Mouse (Mus musculus) forebrain, postnatal 0 days (tissue): ENCODE measurements around the gene Gm11437. TPM values are rescaled to one million over a fixed set of nuclear protein-coding genes. Genes with fewer than 3 reads are reported as not detected.

Source experiments
- ATAC-seq: fragments of 200-750 bp; cut with Nextera tagmentation; 2 replicates; pipeline ENCODE4 v1.8.0; 2017; ENCODE audit warnings: mild to moderate bottlenecking, moderate library complexity
- DNase-seq: peaks from one replicate; pipeline ENCODE4 v3.0.0-alpha.2; 2015
- H3K27ac ChIP-seq: fragments of 300-500 bp; sonication (generic); 2 replicates; pipeline ENCODE4 v1.5.1; 2014; ENCODE audit warnings: low read depth, mild to moderate bottlenecking, antibody characterized with exemption, low read length, moderate library complexity, mixed read lengths
- H3K27me3 ChIP-seq: fragments of 300-500 bp; sonication (generic); 2 replicates; pipeline ENCODE4 v1.6.1; 2014; ENCODE audit warnings: mild to moderate bottlenecking, low read length, mixed read lengths; ENCODE audit not compliant: insufficient read depth
- H3K36me3 ChIP-seq: fragments of 300-500 bp; sonication (generic); 2 replicates; pipeline ENCODE4 v1.6.1; 2014; ENCODE audit warnings: mild to moderate bottlenecking, moderate library complexity; ENCODE audit not compliant: insufficient read depth
- H3K4me1 ChIP-seq: fragments of 300-500 bp; sonication (generic); 2 replicates; pipeline ENCODE4 v1.6.1; 2014; ENCODE audit warnings: antibody characterized with exemption; ENCODE audit not compliant: insufficient read depth
- H3K4me2 ChIP-seq: fragments of 300-500 bp; sonication (generic); 2 replicates; pipeline ENCODE4 v1.6.1; 2014; ENCODE audit warnings: low read depth, mild to moderate bottlenecking, moderate library complexity
- H3K4me3 ChIP-seq: fragments of 300-500 bp; sonication (generic); 2 replicates; pipeline ENCODE4 v1.5.1; 2014; ENCODE audit warnings: low read depth, low read length, mixed read lengths
- H3K9ac ChIP-seq: fragments of 300-500 bp; sonication (generic); 2 replicates; pipeline ENCODE4 v1.6.1; 2014; ENCODE audit warnings: mild to moderate bottlenecking
- H3K9me3 ChIP-seq: fragments of 300-500 bp; sonication (generic); 2 replicates; pipeline ENCODE4 v1.6.1; 2016; ENCODE audit warnings: low read length
- CTCF ChIP-seq: sonication (generic); IDR thresholded peaks from 2 replicates; pipeline ENCODE4 v1.5.1; 2016; ENCODE audit warnings: antibody characterized with exemption, control low read depth, low read depth
- WGBS: fragments of 180-500 bp; shearing (Covaris S2); extraction: QIAGEN DNeasy Blood & Tissue Kit; methylation state at CpG from one replicate; pipeline ENCODE4 v1.1.7; 2014; 5-methylcytosine and 5-hydroxymethylcytosine counted together
- polyA plus RNA-seq: library from polyadenylated mRNA; unstranded; fragments of >200 nt; fragmentation: Nextera tagmentation; extraction: Ambion mirVana; gene quantifications from 2 replicates; pipeline ENCODE4 v1.2.1, GENCODE M21; 2015
- total RNA-seq: library from RNA; depleted of rRNA; stranded (reverse); fragments of >200 nt; gene quantifications from 2 replicates; pipeline ENCODE4 v1.2.3, GENCODE M21; 2014

Gene Gm11437
- total and polyA plus RNA-seq, 2 experiments from 2014 or later = not detected

DNA sequence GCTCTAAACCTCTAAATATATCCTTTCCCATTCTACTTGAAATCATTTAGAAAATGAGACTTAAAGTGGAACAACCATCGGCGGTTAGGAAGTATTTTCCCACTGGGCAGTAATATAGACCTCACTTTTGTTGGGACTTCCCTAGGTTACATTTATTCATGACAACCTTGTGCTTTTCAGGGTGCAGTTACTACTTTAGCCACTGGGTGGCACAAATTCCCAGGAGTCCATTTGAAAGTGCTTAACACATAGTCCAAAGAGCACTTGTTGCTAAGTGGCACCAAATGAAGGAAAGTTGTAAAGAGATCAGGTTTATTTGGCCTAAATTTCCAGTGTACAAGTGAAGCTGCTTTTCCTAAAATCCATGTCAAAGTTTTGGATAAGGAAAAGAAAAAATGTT is 25.5 kb downstream of the Gm11437 start:
- Histone ChIP-seq H3K27ac (no peak overlapping the region), H3K4me1 (no peaks in the 10 kb centered on the region), H3K4me2 (no peak overlapping the region), H3K36me3 (no peaks in the 10 kb centered on the region), H3K4me3 (no peak overlapping the region), H3K27me3 (no peaks in the 10 kb centered on the region), H3K9ac (no peak overlapping the region), H3K9me3 (no peaks in the 10 kb centered on the region)
- ATAC-seq (no peak), DNase-seq (peak; percentile 69)
- WGBS = 63% methylated on average over 2 of the region's 2 CpGs
- TF ChIP-seq CTCF = peak; percentile 76

DNA sequence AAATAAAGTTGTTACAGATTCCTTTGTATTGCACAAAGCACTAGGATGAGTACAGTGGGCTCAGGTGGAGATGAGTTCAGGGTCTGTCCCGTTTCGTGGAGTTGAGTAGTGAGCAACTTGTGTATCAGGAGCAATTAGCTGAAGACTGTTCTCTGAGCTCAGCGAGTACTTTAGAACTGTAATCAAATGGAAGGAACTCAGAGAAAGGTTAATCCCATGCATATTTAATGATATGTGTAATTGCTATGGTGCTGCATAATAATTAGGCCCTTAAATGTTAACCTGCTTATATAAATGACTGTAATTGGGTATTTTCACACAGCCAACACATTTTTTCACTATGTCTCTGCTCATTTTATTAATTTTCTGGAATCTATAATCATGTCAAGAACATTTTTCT is 30.8 kb downstream of the Gm11437 start:
- no peak for TF ChIP-seq CTCF
- Histone ChIP-seq H3K27ac (no peak overlapping the region), H3K4me2 (no peak overlapping the region), H3K27me3 (no peaks in the 10 kb centered on the region), H3K4me3 (no peak overlapping the region), H3K9me3 (no peaks in the 10 kb centered on the region), H3K36me3 (no peaks in the 10 kb centered on the region), H3K4me1 (peaks cover 4% of the 10 kb centered on the region; the same call in 1 of the 2 replicates), H3K9ac (no peak overlapping the region)
- DNase-seq (no peak), ATAC-seq (peak; percentile 29; the same call in 1 of the 2 replicates)
- 16% methylated on average over 3 of the region's 3 CpGs for WGBS

DNA sequence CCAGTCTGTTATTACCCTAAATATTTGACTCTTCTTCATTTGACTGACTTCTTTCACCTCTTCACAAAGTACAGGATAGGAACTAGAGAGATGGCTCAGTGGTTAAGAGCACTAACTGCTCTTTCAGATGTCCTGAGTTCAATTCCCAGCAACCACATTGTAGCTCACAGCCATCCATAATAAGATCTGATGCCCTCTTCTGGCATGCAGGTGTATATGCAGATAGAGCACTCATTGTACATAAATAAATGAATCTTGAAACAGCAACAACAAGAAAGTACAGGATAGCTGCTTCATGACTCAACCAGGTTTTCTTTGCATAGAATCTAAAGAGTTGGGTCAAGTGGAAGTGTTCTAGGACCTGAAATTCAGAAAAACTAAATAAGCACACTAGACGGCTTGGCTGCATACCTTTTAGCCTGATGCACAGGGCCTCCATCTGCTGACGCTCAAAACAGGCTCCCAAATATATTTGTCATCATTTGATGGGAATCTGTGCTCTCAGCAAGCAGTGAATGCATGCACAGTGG is 32.9 kb downstream of the Gm11437 start:
- Histone ChIP-seq H3K9me3 (no peaks in the 10 kb centered on the region), H3K4me1 (peaks cover 8% of the 10 kb centered on the region; the same call in 1 of the 2 replicates), H3K27me3 (no peaks in the 10 kb centered on the region)

DNA sequence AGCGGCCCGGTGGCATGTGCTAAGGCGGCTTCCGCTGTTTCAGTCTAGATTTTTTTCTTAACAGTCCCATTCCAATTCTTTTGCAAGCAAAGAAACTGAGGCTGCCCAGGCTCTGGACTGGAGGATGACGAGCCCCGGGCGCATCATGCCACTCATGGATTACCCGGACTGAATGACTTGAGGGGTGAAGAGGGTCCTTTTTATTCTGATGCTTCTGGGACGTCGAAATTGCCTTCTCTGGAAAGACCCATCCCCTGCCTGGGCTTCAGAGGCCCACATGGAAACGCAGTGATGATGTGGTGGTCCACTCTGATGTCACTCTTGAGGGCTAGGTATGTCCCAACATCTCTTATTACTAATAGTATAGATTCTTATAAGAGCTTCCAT is 37.5 kb downstream of the Gm11437 start:
- Histone ChIP-seq H3K9me3 (no peaks in the 10 kb centered on the region), H3K4me2 (peak overlapping the region; percentile 68), H3K36me3 (peaks cover 18% of the 10 kb centered on the region), H3K27me3 (no peaks in the 10 kb centered on the region), H3K4me3 (peak overlapping the region; percentile 73), H3K9ac (peak overlapping the region; percentile 77), H3K4me1 (peaks cover 8% of the 10 kb centered on the region; the same call in 1 of the 2 replicates), H3K27ac (0 out of 2 replicates have a peak overlapping the region, but pooled peaks have one; percentile 16)
- no peak for TF ChIP-seq CTCF
- DNase-seq (no peak), ATAC-seq (peak; percentile 6)
- 1% methylated on average over 11 of the region's 11 CpGs for WGBS

More for the DNA sequence above, 32.9 kb downstream of the Gm11437 start:
- Histone ChIP-seq H3K9ac (no peak overlapping the region), H3K4me3 (no peak overlapping the region), H3K36me3 (no peaks in the 10 kb centered on the region), H3K4me2 (no peak overlapping the region), H3K27ac (no peak overlapping the region)
- peak; percentile 25; the same call in 1 of the 2 replicates for TF ChIP-seq CTCF
- WGBS = 90% methylated on average over 2 of the region's 2 CpGs
- DNase-seq (no peak), ATAC-seq (no peak)

DNA sequence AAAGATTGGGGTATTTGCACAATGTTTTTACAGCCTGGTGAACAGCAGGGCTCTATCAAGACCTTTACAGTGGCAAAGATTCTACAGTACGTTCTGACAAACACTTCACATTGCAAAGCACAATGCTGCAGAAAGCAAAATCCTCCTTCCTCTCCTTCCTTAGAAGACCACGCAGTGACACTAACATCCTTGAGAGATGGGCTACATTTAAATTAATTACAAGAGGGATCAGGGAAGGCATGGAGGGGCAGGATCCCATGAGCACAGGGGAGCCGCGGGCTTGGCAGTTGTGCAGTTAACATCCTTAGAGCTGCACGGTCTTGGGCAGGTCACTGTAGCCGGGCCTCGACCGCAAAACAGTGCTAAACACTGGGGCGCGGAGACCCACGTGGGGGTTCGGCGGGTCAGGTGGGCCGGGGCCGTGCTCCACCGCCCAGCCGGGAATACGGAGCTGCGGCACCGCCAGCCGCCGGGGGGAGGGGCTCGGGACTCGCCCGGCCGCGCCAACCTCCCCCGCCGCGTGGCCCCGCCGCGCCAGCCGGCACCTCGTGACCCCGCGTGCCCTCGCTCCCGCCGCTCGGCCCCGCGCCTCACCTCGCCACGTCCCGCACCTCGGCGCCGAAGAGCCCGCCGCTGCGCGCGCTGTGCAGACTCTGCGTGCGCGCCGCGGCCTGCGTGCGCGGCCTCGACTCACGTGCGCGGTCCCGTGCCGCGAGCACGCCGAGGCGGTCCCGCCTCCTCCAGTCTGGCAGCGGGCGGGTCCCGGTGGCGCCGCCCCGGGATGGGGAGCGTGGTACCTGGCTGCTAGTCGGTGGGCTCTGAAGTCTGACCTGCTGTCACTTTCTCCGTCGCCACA is 38.1 kb downstream of the Gm11437 start, which contains the start of the genes Tada2a and Acaca:
Tada2a (minus strand) TSS at position 658 of the 856 bp plus-strand sequence.
Acaca (plus strand) TSS at position 730 of the 856 bp plus-strand sequence.
- no peaks in the 10 kb centered on the region for H3K27me3 ChIP-seq
- H3K27ac ChIP-seq = peak within 1 kb of the TSS; percentile 81
- no peaks in the 10 kb centered on the region for H3K9me3 ChIP-seq
- peak within 1 kb of the TSS; percentile 68 for H3K4me2 ChIP-seq
- H3K36me3 ChIP-seq = peaks cover 21% of the 10 kb centered on the region
- DNase-seq = peak; percentile 94
- peak within 1 kb of the TSS; percentile 77 for H3K9ac ChIP-seq
- 2% methylated on average over 58 of the region's 83 CpGs for WGBS
- H3K4me3 ChIP-seq = peak within 1 kb of the TSS; percentile 73
- ATAC-seq = peak; percentile 96
- no peak for TF ChIP-seq CTCF
- H3K4me1 ChIP-seq = peaks cover 8% of the 10 kb centered on the region; the same call in 1 of the 2 replicates

DNA sequence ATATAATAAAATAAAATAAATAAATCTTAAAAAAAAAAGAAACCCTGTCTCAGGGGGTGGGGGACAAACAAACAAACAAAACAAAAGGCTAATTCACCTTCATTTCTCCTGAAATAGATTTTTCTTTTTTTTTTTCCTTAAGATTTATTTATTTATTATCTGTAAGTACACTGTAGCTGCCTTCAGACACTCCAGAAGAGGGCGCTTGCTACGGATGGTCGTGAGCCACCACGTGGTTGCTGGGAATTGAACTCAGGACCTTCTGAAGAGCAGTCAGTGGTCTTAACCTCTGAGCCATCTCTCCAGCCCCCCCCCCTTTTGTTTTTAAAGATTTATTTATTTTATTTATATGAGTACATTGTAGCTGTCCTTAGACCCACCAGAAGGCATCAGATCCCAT is 39.3 kb downstream of the Gm11437 start:
- WGBS = 78% methylated on average over 4 of the region's 4 CpGs
- ATAC-seq (no peak), DNase-seq (no peak)
- Histone ChIP-seq H3K4me2 (no peak overlapping the region), H3K27ac (no peak overlapping the region), H3K9ac (no peak overlapping the region), H3K4me1 (peaks cover 8% of the 10 kb centered on the region; the same call in 1 of the 2 replicates), H3K9me3 (no peaks in the 10 kb centered on the region), H3K27me3 (no peaks in the 10 kb centered on the region), H3K4me3 (no peak overlapping the region), H3K36me3 (peaks cover 24% of the 10 kb centered on the region)
- TF ChIP-seq CTCF = peak; percentile 23; the same call in 1 of the 2 replicates
